Mouse (Mus musculus) left cerebral cortex, postnatal 25 days (tissue): ENCODE results near the gene Senp1. TPM values are rescaled to one million over a fixed set of nuclear protein-coding genes. Genes with fewer than 3 reads are reported as not detected.

Experiments used
- DNase-seq, 2 experiments: peaks; one replicate each; pipeline ENCODE4 v3.0.0; 2022; ENCODE audit warnings: low spot score in 2 of 2, mixed read lengths in 1 of 2
- intact Hi-C: fragments of 180-260 bp; cut with DNase I; formaldehyde crosslinking; loops from one replicate; pipeline ENCODE4 v1.15.1; 2025
- total RNA-seq, 2 experiments: library from RNA; stranded (reverse); gene quantifications; 2 replicates each; pipeline ENCODE4 v1.2.3; 2021

Senp1 gene
- total RNA-seq, 2 experiments from 2014 or later, result 9.6 to 12.5 TPM

- DNase-seq, result peak; percentile 85 to 96
- intact Hi-C loops, result loop anchor here (2.0 kb wide), 2 partner anchors 16 to 34 kb away; partner anchors contain the start of genes Pfkm and Senp1
Measured at GRCm38 (mm10) chr15:98108297-98109152, 15.0 kb upstream of the Senp1 start.

GRCm38 (mm10) chr15:98107703-98108296 is 14.3 kb upstream of the Senp1 start:
- intact Hi-C loops, result loop anchor here (2.0 kb wide), 2 partner anchors 15 to 35 kb away; partner anchors contain the start of genes Pfkm and Senp1
- no peak for DNase-seq

GRCm38 (mm10) chr15:98107230-98107629 is 13.7 kb upstream of the Senp1 start:
- no peak for DNase-seq
- intact Hi-C loops, result no loop called here

GRCm38 (mm10) chr15:98106506-98106905 is 13.0 kb upstream of the Senp1 start:
- DNase-seq, result no peak
- intact Hi-C loops, result no loop called here

- DNase-seq, result peak in 1 of 2 experiments; percentile 50
Measured at GRCm38 (mm10) chr15:98102401-98102800, 8.9 kb upstream of the Senp1 start.

GRCm38 (mm10) chr15:98098519-98098918 is 5.0 kb upstream of the Senp1 start:
- intact Hi-C loops, result loop anchor here (10.0 kb wide), 2 partner anchors 196 to 406 kb away; partner anchors contain the start of gene Zfp641
- DNase-seq, result no peak

More at GRCm38 (mm10) chr15:98102401-98102800, 8.9 kb upstream of the Senp1 start:
- intact Hi-C loops, result no loop called here

- no peak for DNase-seq
- intact Hi-C loops, result loop anchor here (10.0 kb wide), 2 partner anchors 198 to 408 kb away; partner anchors contain the start of gene Zfp641
Measured at GRCm38 (mm10) chr15:98096957-98097356, 3.4 kb upstream of the Senp1 start.

- intact Hi-C loops, result loop anchor here (5.0 to 10.0 kb wide), 3 partner anchors 72 to 410 kb away; partner anchors contain the start of genes Asb8, Ccdc184 and Zfp641
- DNase-seq, result no peak
Measured at GRCm38 (mm10) chr15:98094905-98095304, 1.4 kb upstream of the Senp1 start.

GRCm38 (mm10) chr15:98092372-98093120 is 998 bp downstream of the Senp1 start, which contains the start of gene Pfkm:
Pfkm (plus strand) TSS chr15:98092589.
- intact Hi-C loops, result loop anchor here (2.0 to 10.0 kb wide), 6 partner anchors 16 to 412 kb away; partner anchors contain the start of genes Asb8, Ccdc184 and Zfp641

GRCm38 (mm10) chr15:98091841-98092240 is 1.7 kb downstream of the Senp1 start:
- intact Hi-C loops, result loop anchor here (2.0 to 10.0 kb wide), 6 partner anchors 17 to 413 kb away; partner anchors contain the start of genes Asb8, Ccdc184 and Zfp641
- no peak for DNase-seq

More at GRCm38 (mm10) chr15:98092372-98093120, 998 bp downstream of the Senp1 start, which contains the start of gene Pfkm:
- no peak for DNase-seq

DNA sequence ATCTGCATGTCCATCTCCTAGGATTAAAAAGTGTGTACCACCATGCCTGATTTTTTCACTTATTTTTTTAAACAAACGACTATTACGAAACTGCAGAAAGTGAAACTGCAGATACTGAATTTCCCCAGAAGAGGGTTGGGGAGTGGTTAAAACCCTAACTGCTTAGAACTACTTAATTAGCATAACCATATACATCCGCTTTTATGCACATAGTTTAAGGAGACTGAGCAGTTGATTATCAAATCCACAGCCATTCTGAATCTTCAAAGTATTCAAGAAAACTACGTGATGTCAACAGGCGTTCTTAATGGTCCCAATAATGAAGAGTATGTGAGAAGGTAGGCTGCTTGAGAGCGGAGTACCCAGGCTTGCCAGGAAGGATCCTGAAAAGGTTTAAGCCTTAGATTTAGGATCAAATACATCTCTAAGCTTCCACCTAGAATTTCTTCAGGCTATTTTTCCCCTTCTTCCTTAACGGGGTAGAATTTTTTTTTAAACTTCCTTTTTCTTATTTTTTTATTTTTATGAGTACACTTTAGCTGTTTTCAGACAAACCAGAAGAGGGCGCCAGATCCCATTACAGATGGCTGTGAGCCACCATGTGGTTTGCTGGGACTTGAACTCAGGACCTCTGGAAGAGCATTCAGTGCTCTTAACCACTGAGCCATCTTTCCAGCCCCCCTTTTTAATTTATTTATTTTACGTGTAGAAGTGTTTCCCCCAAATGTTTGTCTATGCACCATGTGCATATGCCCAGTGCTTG is 3.9 kb downstream of the Senp1 start:
- intact Hi-C loops, result loop anchor here (5.0 to 10.0 kb wide), 3 partner anchors 78 to 415 kb away; partner anchors contain the start of genes Asb8, Ccdc184 and Zfp641
- peak; percentile 28 to 34 for DNase-seq

GRCm38 (mm10) chr15:98088889-98089288 is 4.7 kb downstream of the Senp1 start:
- intact Hi-C loops, result no loop called here
- no peak for DNase-seq

- DNase-seq, result no peak
- intact Hi-C loops, result no loop called here
Measured at GRCm38 (mm10) chr15:98076901-98077300, 16.6 kb downstream of the Senp1 start.

DNA sequence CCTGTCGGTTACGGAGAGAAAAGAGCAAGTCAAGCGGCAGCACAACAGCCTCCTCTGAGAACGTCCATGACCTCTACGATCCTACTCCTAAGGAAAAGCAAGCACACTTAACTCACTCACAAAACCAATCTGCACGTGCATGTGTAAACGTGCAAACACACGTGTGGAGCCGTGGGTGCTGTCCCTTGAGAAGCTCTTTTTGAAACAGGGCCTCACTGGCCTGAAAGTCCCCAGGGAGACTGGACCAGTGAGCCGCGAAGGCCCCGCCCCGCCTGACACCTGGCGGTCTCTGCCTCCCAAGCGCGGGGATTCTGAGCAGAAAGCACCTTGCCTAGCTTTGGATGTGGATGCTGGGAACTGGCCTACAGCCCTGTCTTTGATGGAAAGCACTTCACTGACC is 18.5 kb downstream of the Senp1 start:
- no peak for DNase-seq
- intact Hi-C loops, result no loop called here

- intact Hi-C loops, result no loop called here
- no peak for DNase-seq
Measured at GRCm38 (mm10) chr15:98074521-98074920, 19.0 kb downstream of the Senp1 start.

DNA sequence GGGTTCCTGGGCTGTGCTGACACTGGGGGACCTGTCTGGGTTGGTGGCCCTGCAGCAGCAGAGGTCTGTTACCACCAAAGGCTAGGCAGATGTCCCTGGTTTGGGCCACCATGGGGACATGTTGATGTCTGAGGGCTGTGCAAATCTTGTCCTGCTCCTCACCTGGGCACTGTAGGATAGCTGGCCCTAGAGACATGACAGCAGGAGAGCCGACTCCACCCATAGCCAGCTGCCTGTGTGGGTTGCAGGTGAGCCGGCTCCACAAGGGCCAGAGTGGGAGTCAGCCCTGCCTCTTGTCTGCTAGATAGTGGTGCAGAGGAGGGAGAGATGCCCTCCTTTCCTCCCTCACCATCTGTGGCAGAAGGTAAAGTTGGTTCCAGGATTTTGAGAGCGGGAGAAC is 23.2 kb downstream of the Senp1 start:
- intact Hi-C loops, result no loop called here
- DNase-seq, result peak in 1 of 2 experiments; percentile 44

- intact Hi-C loops, result no loop called here
Measured at GRCm38 (mm10) chr15:98069566-98070245, 23.8 kb downstream of the Senp1 start.

GRCm38 (mm10) chr15:98068506-98068905 is 25.0 kb downstream of the Senp1 start:
- no peak for DNase-seq
- intact Hi-C loops, result no loop called here

More at GRCm38 (mm10) chr15:98069566-98070245, 23.8 kb downstream of the Senp1 start:
- DNase-seq, result no peak
